Mouse (Mus musculus) adrenal gland, adult 8-10 months (tissue): ENCODE results near the gene Ranbp10. TPM values are rescaled to one million over a fixed set of nuclear protein-coding genes. Genes with fewer than 3 reads are reported as not detected.
A peak's percentile ranks its signal among the peaks of the same experiment; 100 is the strongest.

Experiments
- DNase-seq: peaks from one replicate; pipeline ENCODE4 v3.0.0; 2022
- total RNA-seq, 4 experiments: library from RNA; stranded (reverse); gene quantifications; 2 replicates each; pipeline ENCODE4 v1.2.4; 2022

The Ranbp10 gene
- total RNA-seq, result 10 to 100 TPM; 25.7 to 30.1 (median 27.3) TPM

- peak; percentile 98 for DNase-seq
Observed at GRCm38 (mm10) chr8:105826861-105827848, at the start of gene Ranbp10, which contains the start of gene Tsnaxip1. Gene Ranbp10 (minus strand): TSS chr8:105827350. Gene Tsnaxip1 (plus strand): TSS chr8:105827731.

GRCm38 (mm10) chr8:105874301-105874700 lies 47.2 kb upstream of the Ranbp10 start:
- no peak for DNase-seq

DNA sequence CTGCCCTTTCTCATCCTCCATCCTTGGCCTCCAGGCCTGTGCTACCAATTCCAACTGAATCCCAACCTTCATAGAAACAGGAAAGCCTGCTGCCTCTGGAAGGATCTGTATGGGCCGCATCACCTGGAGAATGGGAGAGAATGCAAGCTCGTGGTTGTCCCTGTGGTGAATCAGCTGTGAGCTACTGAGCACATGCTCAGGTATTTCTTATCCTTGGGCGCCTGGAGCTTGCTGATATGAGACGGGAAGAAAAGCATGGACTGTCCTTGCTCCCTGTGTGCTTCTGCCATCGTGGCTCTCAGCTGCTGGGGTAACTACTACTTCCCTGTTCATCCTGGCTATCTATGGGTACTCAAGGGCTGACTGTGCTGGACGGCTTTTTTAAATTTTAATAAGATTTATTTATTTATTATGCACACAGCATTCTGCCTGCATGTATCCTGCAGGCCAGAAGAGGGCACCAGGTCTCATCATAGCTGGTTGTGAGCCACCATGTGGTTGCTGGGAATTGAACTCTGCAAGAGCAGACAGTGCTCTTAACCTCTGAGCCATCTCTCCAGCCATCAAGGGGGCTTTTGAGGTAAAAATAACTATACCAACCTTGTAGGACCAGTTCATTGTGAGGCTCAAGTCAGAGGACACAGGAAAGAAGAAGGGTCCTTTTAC lies 39.3 kb upstream of the Ranbp10 start:
- DNase-seq, result no peak

- no peak for DNase-seq
Observed at GRCm38 (mm10) chr8:105861951-105862350, 34.8 kb upstream of the Ranbp10 start.

DNA sequence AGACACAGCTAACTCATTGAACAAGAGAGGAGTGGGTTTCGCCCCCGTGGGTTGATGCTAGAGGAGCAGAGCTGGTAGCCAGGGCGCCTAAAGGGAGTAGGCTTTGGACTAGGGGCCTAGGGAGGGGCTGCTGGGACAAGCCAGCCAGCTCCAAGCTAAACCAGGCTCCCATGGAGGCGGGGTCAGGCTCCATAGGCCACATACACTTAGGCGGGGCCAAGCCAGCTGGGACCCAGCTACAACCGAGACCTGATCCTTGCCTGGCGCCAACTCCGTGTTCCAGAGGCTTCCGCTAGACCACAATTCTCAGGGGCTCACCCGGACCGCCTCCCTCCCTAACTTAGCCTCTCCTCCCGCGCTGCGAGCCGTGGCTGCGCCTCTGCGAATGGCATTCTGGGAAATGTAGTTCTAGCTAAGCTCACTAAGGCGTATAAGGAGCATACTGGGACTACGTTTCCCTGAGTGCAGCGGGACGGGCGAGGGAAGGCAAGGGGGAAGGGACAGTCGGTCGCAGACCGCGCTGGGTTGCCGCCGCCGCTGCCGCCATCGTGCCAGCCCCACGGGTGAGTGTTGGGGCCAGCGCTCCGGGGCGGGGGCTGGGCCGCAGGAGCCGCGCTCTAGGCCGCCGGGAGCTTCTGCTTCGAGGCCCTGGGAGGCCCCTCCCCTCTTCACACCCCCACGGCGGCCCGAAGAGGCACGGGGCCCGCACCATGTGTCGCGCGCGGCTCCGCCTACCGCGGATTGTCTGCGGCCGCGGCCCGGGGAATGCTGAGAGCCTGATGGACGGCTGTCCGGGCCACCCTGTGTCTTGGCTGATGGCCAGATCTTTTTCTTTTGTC lies 33.2 kb upstream of the Ranbp10 start, which contains the start of gene Nutf2:
Gene Nutf2 (plus strand): TSS at position 438 of the 839 bp plus-strand sequence.
- DNase-seq, result peak; percentile 97

GRCm38 (mm10) chr8:105859314-105859713 lies 32.2 kb upstream of the Ranbp10 start:
- no peak for DNase-seq

GRCm38 (mm10) chr8:105858495-105858894 lies 31.3 kb upstream of the Ranbp10 start:
- no peak for DNase-seq

GRCm38 (mm10) chr8:105856168-105856835 lies 29.2 kb upstream of the Ranbp10 start:
- no peak for DNase-seq

DNA sequence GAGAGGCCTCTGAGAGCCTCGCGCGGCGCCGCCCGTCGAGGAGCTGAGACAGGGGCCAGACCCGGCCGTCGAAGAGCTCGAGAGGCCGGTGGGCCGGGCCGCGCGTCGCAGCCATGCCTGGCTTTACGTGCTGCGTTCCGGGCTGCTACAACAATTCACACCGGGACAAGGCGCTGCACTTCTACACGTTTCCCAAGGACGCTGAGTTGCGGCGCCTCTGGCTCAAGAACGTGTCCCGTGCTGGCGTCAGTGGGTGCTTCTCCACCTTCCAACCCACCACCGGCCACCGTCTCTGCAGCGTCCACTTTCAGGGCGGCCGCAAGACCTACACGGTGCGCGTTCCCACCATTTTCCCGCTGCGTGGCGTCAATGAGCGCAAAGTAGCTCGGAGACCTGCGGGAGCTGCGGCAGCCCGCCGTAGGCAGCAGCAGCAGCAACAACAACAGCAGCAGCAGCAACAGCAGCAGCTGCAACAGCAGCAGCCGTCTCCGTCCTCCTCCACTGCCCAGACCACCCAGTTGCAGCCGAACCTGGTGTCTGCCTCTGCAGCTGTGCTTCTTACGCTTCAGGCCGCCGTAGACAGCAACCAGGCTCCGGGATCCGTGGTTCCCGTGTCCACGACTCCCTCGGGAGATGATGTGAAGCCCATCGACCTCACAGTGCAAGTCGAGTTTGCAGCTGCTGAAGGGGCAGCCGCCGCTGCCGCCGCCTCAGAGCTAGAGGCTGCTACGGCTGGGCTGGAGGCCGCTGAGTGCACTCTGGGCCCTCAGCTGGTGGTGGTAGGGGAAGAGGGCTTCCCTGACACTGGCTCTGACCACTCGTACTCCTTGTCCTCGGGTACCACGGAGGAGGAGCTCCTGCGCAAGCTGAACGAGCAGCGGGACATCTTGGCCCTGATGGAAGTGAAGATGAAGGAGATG lies 28.4 kb upstream of the Ranbp10 start:
- DNase-seq, result peak; percentile 55

DNA sequence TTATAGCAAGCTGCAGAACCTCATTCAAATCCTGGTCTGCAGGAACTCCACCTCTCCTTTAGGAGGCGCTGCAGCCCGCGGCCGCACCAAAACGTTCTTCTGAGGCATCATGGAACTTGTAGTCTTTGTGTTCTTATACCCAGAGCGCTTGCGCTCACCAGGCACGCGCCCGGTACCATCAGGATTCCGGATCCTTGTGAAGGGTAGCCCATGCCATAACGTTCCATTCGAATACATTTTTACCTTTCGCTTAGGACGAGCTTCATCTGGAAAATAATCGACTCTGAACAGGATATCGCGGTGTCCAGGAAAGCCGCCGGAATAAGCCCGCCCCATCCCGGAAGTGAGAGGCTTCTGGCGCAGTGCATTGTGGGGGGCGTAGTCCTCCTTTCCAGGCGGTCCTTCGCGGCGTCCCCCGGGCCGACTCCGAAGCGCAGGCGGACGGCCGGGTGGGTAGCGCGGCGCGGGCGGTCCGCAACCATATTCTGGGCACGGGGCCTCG lies 27.6 kb upstream of the Ranbp10 start, which contains the start of gene Thap11:
Gene Thap11 (plus strand): TSS at position 418 of the 502 bp plus-strand sequence.
- DNase-seq, result peak; percentile 86

- no peak for DNase-seq
Observed at GRCm38 (mm10) chr8:105854303-105854702, 27.2 kb upstream of the Ranbp10 start.

DNA sequence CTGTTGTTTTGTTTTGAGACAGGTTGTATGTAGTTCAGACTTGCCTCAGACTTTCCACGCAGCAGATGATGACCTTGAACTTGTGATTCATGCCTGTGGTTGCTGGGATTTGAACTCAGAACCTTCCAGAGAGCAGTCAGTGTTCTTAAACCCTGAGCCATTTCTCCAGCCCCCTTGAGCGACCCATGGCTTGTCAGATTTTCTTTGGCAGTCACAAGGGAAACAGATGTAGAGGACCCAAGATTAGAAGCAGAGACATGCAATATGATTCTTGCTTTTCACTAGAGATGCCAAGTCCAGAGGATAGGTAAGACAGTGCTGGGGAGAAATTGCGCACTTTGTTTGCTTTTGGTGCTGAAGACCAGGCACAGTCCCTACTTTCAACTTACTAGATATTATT lies 26.0 kb upstream of the Ranbp10 start, which contains the start of gene Cenpt:
Gene Cenpt (minus strand): TSS at position 101 of the 400 bp plus-strand sequence.
- no peak for DNase-seq

DNA sequence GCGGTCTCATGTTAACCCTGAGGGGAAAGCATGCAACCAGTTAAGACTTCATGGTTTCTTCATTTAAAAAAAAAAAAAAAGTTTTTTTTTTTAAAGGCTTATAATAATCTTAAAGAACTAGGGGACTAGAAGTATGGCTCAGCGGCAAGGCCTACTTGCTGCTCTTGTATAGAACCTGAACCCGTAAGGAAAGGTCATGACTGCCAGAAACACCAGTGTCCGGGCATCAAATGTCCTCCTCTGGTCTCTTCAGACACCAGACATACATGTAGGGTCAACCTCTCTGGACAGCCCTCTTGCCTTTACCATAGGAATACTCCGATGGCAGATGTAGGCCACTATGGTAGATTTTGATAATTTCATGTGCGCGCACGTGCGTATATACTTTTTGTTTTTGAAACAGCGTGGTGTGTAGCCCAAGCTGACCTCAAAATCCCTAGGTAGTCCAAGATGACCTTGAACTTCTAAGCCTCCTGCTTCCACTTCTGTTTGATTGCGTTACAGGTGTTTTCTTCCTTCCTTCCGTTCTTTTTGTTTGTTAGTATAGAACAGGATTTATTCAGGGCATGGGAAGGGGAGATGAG lies 25.1 kb upstream of the Ranbp10 start:
- no peak for DNase-seq

DNA sequence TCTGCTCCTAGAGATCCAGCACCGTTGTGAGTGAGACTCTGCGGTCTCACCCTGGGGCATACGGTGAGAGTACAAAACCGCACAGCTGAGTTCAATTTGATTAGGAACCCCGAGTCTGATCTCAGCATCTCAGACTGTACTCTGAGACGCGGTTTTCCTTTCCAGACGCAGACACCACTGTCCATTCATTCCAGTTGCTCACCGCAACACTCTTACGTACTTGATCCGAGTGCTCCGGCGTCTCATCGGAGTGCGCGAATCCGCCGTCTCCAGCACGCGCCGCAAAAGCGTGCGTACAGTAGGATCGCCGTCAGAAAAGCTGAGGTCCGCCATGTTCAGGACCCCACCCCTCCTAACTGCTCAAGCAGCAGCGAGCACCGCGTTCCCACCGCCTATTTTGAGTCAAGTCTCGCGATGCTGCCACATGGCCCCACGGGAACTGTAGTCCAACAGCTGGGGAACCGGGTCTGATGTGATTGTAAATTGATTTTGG lies 24.5 kb upstream of the Ranbp10 start:
- peak; percentile 87 for DNase-seq

DNA sequence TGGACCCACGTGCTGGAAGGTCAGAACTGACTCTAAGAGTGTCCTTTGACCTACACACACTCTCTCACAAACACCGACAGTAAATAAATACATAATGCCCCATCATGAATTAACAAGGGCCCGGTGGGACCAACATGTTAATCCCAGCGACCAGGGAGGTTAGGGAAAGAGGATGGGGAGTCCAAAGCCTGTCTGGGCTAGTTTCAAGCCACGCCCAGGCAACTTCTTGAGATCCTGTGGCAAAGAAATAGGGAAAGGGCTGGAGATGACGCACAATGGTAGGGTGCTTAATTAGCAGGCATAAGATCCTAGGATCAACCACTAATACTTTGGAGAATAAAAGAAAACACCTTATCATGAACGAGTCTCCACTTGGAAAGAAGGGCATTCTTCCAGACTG lies 23.5 kb upstream of the Ranbp10 start:
- no peak for DNase-seq

DNA sequence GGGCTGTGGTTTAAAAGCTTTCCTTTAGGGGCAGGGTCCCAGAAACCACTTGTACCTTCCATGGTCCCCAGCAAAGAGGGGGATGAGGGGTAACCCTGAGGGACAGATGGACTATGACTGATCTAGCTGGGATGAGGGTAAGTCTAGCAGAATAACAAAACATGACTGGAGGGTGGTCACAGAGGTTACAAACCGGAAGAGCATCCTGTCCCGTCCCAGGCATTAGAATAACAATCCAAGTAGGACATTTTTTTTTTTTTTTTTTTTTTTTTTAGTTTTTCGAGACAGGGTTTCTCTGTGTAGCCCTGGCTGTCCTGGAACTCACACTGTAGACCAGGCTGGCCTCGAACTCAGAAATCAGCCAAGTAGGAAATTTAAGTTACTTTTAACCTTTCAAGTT lies 22.9 kb upstream of the Ranbp10 start:
- no peak for DNase-seq

DNA sequence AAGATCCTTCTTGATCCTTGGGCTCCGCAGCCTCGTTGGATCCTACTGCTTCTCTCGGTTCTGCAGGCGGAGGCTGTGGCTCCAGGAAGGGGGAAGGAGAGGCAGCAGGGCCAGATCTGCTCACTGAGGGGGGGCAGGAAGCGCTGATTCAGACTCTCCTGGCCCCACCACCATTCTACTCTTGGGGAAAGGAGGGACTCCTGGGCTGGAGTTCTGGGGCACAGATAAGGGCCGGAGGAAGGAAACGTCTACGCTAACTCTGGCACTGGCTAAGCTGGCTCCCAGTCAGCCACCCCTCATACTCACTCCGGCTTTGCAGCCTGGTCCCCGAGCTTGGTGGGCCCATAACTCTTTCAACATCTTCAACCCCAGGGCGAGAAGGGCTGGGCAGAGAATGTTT lies 19.5 kb upstream of the Ranbp10 start:
- no peak for DNase-seq

DNA sequence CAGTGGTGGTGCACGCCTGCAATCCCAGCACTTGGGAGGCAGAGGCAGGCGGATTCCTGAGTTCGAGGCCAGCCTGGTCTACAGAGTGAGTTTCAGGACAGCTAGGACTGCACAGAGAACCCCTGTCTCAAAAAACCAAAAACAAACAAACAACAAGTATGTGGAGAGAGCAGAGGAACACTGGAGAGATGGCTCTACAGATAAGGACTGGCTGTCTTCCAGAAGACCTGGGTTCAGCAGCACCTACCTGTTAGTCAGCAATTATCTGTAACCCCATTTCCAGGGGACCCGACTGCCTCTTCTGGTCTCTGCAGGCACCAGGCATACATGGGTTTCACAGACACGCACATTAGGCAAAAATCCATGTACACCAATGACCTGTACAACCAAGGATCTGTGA lies 12.1 kb upstream of the Ranbp10 start:
- no peak for DNase-seq

GRCm38 (mm10) chr8:105836991-105837390 lies 9.8 kb upstream of the Ranbp10 start:
- DNase-seq, result no peak

DNA sequence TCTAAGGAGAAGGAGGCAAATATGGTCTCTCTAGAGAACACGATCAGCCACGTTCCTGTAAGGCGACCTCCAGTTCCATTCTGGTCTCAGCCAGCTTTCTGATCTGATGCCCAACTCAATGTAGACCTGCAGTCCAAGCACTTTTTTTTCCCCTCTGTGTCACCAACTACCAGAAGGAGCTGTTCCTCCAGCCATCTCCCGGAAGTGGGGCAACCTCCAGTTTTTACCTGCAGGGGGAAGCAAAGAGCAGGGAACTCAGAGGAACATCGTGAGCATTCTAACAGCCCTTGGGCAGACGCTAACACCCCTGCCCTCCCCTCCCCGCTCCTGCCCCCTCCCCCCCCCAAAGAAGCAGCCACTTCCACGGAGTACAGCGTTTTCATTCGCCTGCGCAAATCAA lies 8.2 kb upstream of the Ranbp10 start:
- peak; percentile 60 for DNase-seq
